Mouse (Mus musculus): ENCODE results near the gene Pcdh8. TPM values are rescaled to one million over a fixed set of nuclear protein-coding genes. Genes with fewer than 3 reads are reported as not detected.

Pcdh8 gene
- total RNA-seq, 2 experiments from 2014 or later = 74.9 to 78.2 TPM

DNA sequence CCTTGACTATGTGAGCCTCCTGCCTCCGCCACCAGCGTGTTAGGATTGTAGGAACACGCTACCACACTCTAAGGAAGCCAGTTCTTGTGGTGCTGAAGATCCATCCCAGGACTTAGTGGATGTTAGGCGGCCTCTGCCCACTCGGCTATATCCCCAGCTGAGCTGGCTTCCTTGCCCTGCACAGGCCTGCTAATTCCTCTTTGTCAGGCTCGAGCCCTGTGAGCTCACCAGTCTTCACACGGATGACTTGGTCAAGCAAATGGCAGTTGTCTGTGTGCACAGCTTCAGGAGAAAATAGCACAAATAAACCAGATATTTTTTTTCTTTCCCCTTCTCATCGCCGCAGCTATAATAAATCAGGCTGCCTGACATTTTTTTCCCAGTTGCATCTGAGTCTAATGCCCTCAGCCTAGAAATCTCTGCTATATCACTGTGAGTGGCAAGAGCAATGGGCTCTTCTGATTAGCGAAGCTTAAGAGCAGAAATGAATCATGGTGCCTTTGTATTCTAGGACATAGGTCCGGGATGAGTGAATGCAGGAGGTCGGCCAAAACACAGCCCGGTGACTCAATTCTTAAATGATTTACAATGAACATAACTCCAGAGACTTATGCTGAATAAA lies 16.4 kb downstream of the Pcdh8 start:
- no peak for DNase-seq (ENCODE audit: low spot score in 2 of 2)

- no peak for DNase-seq (ENCODE audit: low spot score in 2 of 2)
These were observed 17.0 kb downstream of the Pcdh8 start for GRCm38 (mm10) chr14:79754157-79754556.

DNA sequence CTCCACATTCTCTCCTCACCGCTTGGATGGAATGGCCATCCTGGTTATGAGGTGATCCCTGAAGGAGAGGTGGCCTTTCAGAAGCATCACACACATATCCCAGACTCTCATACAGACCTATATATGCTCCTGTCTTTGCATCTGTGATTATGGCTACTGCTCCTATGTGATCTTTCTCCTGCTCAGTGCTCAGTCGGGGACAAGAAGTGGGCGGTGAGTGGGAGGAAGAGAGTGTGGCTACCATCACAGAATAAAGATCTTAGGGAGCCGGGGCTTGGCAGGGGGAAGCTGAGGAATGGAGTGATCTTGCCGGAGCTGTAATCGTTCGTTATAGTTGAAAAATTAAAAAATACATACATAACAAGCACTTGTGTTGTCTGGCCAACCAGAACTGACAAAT lies 17.4 kb downstream of the Pcdh8 start:
- no peak for DNase-seq (ENCODE audit: low spot score in 2 of 2)

DNA sequence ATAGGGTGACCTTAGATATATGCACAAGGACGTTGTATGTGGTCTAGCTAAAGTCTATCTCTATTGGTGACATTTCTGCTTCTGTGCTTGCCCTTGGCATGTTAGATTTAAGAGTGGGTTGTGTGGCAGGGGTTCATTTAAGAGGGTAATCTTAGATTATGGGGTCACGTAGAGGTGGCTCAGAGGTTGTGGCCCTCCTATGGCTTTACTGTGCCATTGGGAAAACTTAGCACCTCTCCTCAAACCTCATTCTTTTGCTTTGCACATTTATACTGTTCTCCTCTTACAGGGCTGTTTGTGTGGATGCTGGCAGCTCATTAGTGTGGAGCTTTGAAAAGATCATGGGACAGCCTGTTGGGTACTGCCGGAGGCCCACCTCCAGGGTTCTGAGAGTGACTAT lies 30.6 kb downstream of the Pcdh8 start:
- no peak for DNase-seq (ENCODE audit: low spot score in 2 of 2)

DNA sequence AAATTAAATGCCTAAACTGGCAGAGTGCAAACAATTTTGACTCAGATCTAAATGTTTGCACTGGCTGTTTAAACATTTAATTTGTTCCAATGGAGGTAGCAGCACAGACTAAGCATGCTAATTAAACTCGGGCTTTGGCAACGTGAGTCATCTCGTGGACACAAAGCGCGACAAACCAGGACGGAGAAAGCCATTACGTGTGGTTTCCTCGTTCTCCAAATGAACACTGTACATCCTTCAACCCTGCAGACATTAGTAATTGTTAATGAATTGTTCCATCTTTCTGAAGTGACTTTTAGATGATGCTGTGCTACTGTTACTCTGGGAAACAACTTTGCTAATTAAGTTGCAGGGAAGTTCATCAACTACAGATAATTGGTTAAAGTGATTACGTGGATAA lies 32.7 kb downstream of the Pcdh8 start:
- no peak for DNase-seq (ENCODE audit: low spot score in 2 of 2)

- peak; percentile 55 to 64 for DNase-seq (ENCODE audit: low spot score in 2 of 2)
These were observed 33.3 kb downstream of the Pcdh8 start for GRCm38 (mm10) chr14:79737642-79738379.

DNA sequence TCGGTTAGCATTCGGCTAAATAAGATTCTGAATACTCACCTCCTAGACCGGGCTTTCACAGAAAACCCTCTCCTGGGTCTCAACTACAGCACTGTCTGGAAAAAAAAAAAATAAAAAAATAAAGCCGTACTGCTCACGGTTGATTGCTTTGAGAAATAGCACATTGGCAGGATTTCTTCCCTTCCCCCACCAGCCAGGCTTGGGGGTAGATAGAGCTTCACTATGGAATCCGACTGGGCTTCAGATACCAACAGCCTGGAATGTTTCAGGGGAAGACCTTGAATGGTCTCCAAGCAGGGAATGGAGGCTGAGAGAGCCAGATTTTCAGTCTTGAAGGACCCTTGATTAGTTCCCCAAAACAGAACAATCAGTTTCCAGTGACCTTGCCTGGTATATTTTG lies 34.3 kb downstream of the Pcdh8 start:
- no peak for DNase-seq (ENCODE audit: low spot score in 2 of 2)

DNA sequence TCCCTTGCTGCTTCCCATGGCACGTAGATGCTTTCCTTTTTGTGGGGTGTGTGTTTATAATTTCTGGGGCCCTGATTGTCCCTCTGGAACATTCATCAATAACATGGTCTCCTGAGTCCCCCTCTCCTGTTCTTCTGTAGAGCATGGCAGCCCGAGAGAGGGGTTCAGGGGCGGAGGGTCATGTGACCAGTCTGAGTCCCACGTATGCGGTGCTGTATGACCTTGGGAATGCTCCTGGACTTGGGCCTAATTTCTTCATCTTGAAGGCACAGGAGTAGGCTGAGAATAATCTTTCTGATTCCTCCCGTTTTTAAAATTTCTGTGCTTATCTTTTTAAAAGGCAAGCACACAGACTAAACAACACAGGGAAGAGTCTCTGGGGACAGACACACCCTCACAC lies 37.6 kb downstream of the Pcdh8 start:
- DNase-seq (ENCODE audit: low spot score in 2 of 2) = no peak

DNA sequence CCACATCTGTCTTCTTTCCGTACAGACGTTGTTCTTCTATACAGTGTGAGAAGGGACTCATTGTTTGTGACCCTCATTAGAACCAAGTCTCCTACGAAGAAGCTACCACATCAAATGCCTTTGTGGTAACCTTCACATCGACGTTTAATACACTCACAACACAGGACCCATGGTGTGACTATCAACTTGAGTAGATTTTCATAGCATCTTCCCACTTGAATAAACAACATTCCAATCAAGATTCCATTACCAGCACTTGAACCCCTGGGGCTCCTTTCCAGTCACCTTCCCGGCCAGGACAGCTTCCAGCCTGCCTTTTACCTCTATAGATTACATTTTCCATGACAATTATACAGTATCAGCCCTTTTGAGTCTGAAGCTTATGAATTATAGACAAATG lies 42.3 kb downstream of the Pcdh8 start:
- no peak for DNase-seq (ENCODE audit: low spot score in 2 of 2)

DNA sequence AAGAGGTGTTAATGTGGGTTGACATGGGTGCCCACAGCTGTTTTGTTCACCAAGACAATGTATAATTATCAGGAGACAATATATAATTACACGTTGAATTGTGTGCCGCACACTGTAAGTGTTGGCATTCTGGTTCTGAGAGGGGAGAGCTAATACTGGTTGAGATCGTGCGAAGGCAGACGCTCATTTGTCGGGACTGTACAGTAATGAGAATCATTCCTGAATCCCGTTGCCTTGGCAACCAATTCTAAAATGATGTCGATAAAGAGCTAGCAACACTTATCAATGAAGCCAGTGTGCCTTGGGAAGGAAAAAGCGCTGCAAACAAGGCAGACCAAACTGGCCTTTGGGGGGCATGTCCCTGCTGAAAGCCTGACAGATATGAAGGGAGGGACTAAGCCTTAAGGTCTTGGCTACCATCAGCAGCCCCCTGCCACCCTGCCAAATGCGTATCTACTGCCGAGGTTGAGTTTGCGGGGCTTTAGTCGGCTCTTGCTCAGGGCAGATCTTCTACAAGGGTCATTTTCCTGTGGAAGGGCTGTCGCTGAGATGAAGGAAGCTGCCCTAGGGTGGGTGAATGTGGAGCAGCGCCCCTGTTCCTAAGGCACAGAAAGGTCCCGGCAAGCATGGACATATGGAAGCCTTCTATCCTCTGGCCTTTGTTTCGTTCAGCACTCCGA lies 47.0 kb downstream of the Pcdh8 start:
- DNase-seq (ENCODE audit: low spot score in 2 of 2) = peak; percentile 35 to 47

DNA sequence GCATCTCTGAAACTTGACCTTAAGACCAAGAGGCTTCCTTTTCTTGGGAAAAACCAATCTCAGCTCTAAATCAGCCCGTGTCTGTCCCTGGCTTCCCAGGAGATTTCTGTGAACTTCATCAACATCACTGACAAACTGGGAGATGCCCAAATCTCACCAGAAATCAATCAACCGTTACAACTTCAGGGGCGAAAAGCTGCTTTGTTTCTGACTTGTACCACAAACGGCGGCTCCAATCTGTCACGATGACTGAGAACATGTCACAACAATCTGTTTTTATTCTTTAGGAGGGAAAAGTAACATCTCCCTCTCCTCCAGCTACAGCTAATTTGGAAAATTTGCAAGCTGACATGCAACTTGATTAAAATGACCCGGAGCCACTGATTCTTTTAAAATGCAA lies 48.9 kb downstream of the Pcdh8 start:
- DNase-seq (ENCODE audit: low spot score in 2 of 2) = no peak

Small RNA genes within 50 kb of the gene (microRNA-seq; reads per million reads assigned to microRNA genes)
- 0 reads per million in 2 experiments for gene Mir759

Other genes starting within 250 kb of the Pcdh8 start
- 10 to 100 TPM; 89.6 to 95.4 TPM for gene Sugt1, start 183.6 kb downstream of the Pcdh8 start, total RNA-seq (2021)
- 1 to 10 TPM; 2.5 to 3.0 TPM for gene Cnmd, start 109.1 kb downstream of the Pcdh8 start, total RNA-seq (2021)
- 1 to 10 TPM; 5.0 to 5.8 TPM for gene Olfm4, start 212.8 kb upstream of the Pcdh8 start, total RNA-seq (2021)

All from layer of hippocampus, postnatal 10 days (tissue).